Mouse (Mus musculus): ENCODE data around the gene Idh2.

GRCm38 (mm10) chr7:80088191-80088590 lies 27.0 kb downstream of the Idh2 start:
- TF ChIP-seq CTCF (IDR thresholded peaks at IDR 0.05; ENCODE audit: borderline replicate concordance, insufficient read depth, low read length): no peak
- TF ChIP-seq POLR2A (IDR thresholded peaks at IDR 0.05; ENCODE audit: low read depth, low read length): no peak

Data from embryonic fibroblast, embryonic 13.5 days (primary cell).